Mouse (Mus musculus) neural tube, embryonic 15.5 days (tissue): ENCODE measurements at regions not wholly inside any gene's neighbourhood (a gene's known extent, or its start where the extent isn't known, plus 50 kb on each side); places are given as distances from the start of the nearest gene placed in this dataset.

Source experiments
- ATAC-seq: fragments of 200-750 bp; cut with Nextera tagmentation; 2 replicates; pipeline ENCODE4 v1.8.0; 2017; ENCODE audit warnings: mild to moderate bottlenecking, moderate TSS enrichment, moderate library complexity; ENCODE audit not compliant: low FRiP score
- H3K27ac ChIP-seq: fragments of 300-500 bp; sonication (generic); replicated peaks from 2 replicates; pipeline ENCODE4 v1.5.1; 2015; ENCODE audit warnings: mild to moderate bottlenecking, inconsistent platforms
- H3K27me3 ChIP-seq: fragments of 300-500 bp; sonication (generic); replicated peaks from 2 replicates; pipeline ENCODE4 v1.6.1; 2015; ENCODE audit warnings: inconsistent platforms
- H3K36me3 ChIP-seq: fragments of 300-500 bp; sonication (generic); 2 replicates; pipeline ENCODE4 v1.6.1; 2015; ENCODE audit warnings: inconsistent platforms
- H3K4me1 ChIP-seq: fragments of 300-500 bp; sonication (generic); 2 replicates; pipeline ENCODE4 v1.6.1; 2015; ENCODE audit warnings: inconsistent platforms
- H3K4me2 ChIP-seq: fragments of 300-500 bp; sonication (generic); 2 replicates; pipeline ENCODE4 v1.6.1; 2015; ENCODE audit warnings: inconsistent platforms, mild to moderate bottlenecking, moderate library complexity
- H3K4me3 ChIP-seq: fragments of 300-500 bp; sonication (generic); replicated peaks from 2 replicates; pipeline ENCODE4 v1.5.1; 2015; ENCODE audit warnings: mild to moderate bottlenecking, inconsistent platforms
- H3K9ac ChIP-seq: fragments of 300-500 bp; sonication (generic); replicated peaks from 2 replicates; pipeline ENCODE4 v1.6.1; 2015; ENCODE audit warnings: mild to moderate bottlenecking, inconsistent platforms
- H3K9me3 ChIP-seq: fragments of 300-500 bp; sonication (generic); replicated peaks from 2 replicates; pipeline ENCODE4 v1.6.1; 2016; ENCODE audit warnings: inconsistent platforms
- WGBS: fragments of 180-500 bp; shearing (Covaris S2); methylation state at CpG from one replicate; pipeline ENCODE4 v1.1.7; 2015; ENCODE audit warnings: mixed read lengths; 5-methylcytosine and 5-hydroxymethylcytosine counted together

GRCm38 (mm10) chr17:31779466-31779865, 76.1 kb downstream of the Sik1 start:
- Histone ChIP-seq H3K27me3 (no peaks in the 10 kb centered on the region), H3K9ac (no peak overlapping the region), H3K9me3 (no peaks in the 10 kb centered on the region), H3K27ac (no peak overlapping the region), H3K4me2 (no peak overlapping the region), H3K4me1 (peaks cover 11% of the 10 kb centered on the region), H3K36me3 (no peaks in the 10 kb centered on the region), H3K4me3 (no peak overlapping the region)
- 77% methylated on average over 3 of the region's 3 CpGs for WGBS
- ATAC-seq: no peak

GRCm38 (mm10) chr17:31782251-31782650, 73.4 kb downstream of the Sik1 start:
- H3K4me1 ChIP-seq: peaks cover 7% of the 10 kb centered on the region
- H3K4me2 ChIP-seq: no peak overlapping the region
- no peak overlapping the region for H3K4me3 ChIP-seq
- no peaks in the 10 kb centered on the region for H3K27me3 ChIP-seq
- no peaks in the 10 kb centered on the region for H3K36me3 ChIP-seq
- no peak overlapping the region for H3K27ac ChIP-seq
- WGBS: 86% methylated on average over 6 of the region's 6 CpGs
- H3K9me3 ChIP-seq: no peaks in the 10 kb centered on the region
- H3K9ac ChIP-seq: no peak overlapping the region
- no peak for ATAC-seq

GRCm38 (mm10) chr17:31783071-31783470, 72.5 kb downstream of the Sik1 start:
- no peaks in the 10 kb centered on the region for H3K27me3 ChIP-seq
- H3K36me3 ChIP-seq: no peaks in the 10 kb centered on the region
- no peaks in the 10 kb centered on the region for H3K9me3 ChIP-seq
- WGBS: 95% methylated on average over 5 of the region's 5 CpGs
- H3K4me3 ChIP-seq: no peak overlapping the region
- H3K4me2 ChIP-seq: no peak overlapping the region
- H3K4me1 ChIP-seq: no peaks in the 10 kb centered on the region
- no peak overlapping the region for H3K9ac ChIP-seq
- no peak for ATAC-seq
- no peak overlapping the region for H3K27ac ChIP-seq

GRCm38 (mm10) chr17:31788316-31788715, 67.3 kb downstream of the Sik1 start:
- Histone ChIP-seq H3K4me2 (no peak overlapping the region), H3K9me3 (no peaks in the 10 kb centered on the region), H3K4me3 (no peak overlapping the region), H3K36me3 (no peaks in the 10 kb centered on the region), H3K9ac (no peak overlapping the region), H3K4me1 (peaks cover 22% of the 10 kb centered on the region), H3K27ac (no peak overlapping the region), H3K27me3 (no peaks in the 10 kb centered on the region)
- ATAC-seq: no peak
- 87% methylated on average over 3 of the region's 3 CpGs for WGBS

DNA sequence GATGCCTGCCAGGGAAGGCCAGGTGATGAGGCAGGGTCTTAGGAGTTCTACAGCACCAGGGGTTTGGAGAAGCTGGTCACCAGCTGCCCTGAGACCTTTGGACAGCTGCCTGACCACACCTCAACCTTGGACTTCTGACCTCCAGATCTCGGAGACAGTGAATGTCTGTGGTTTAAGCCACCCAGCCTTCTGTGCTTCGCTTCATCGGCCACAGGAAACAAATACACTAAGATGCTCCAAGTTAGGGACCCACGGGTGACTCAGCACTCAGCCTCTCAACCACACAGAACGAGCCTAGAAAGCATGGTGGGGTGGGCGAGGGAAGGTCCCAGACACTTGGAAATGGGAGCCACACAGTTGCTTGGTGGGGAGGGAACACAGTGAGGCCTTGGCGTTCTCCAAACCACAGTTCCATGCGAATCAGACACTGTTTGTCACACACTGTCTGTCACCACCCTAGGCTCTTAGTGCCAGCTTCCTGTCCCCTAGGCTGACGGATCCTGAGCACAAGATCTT, 66.5 kb downstream of the Sik1 start:
- 85% methylated on average over 9 of the region's 9 CpGs for WGBS
- no peak overlapping the region for H3K4me3 ChIP-seq
- no peak overlapping the region for H3K4me2 ChIP-seq
- no peaks in the 10 kb centered on the region for H3K36me3 ChIP-seq
- no peaks in the 10 kb centered on the region for H3K27me3 ChIP-seq
- 0 out of 2 replicates have a peak overlapping the region, but pooled peaks have one; percentile 18 for H3K27ac ChIP-seq
- no peaks in the 10 kb centered on the region for H3K9me3 ChIP-seq
- H3K9ac ChIP-seq: no peak overlapping the region
- H3K4me1 ChIP-seq: peaks cover 29% of the 10 kb centered on the region
- ATAC-seq: no peak

DNA sequence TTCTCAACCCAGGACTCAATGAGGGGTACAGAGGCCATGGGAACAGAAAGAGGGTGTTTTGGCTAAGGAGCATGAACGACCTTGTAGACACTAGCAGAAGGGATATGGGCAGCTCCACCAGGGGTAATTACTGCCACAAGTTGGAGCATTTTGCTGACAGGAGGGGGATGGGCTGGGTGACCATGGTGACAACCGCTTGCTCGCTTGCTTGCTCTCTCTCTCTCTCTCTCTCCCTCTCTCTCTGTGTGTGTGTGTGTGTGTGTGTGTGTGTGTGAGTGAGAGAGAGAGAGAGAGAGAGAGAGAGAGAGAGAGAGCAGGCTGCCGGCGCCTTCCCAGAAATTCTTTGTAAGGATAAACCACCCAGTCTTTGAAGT, 65.7 kb downstream of the Sik1 start:
- Histone ChIP-seq H3K27ac (peak overlapping the region; percentile 25; the same call in 1 of the 2 replicates), H3K9ac (peak overlapping the region; percentile 24; the same call in 1 of the 2 replicates), H3K4me1 (peaks cover 29% of the 10 kb centered on the region), H3K9me3 (no peaks in the 10 kb centered on the region), H3K4me3 (no peak overlapping the region), H3K27me3 (no peaks in the 10 kb centered on the region), H3K4me2 (peak overlapping the region; percentile 27; the same call in 1 of the 2 replicates), H3K36me3 (no peaks in the 10 kb centered on the region)
- 4% methylated on average over 5 of the region's 5 CpGs for WGBS
- peak; percentile 45 for ATAC-seq

DNA sequence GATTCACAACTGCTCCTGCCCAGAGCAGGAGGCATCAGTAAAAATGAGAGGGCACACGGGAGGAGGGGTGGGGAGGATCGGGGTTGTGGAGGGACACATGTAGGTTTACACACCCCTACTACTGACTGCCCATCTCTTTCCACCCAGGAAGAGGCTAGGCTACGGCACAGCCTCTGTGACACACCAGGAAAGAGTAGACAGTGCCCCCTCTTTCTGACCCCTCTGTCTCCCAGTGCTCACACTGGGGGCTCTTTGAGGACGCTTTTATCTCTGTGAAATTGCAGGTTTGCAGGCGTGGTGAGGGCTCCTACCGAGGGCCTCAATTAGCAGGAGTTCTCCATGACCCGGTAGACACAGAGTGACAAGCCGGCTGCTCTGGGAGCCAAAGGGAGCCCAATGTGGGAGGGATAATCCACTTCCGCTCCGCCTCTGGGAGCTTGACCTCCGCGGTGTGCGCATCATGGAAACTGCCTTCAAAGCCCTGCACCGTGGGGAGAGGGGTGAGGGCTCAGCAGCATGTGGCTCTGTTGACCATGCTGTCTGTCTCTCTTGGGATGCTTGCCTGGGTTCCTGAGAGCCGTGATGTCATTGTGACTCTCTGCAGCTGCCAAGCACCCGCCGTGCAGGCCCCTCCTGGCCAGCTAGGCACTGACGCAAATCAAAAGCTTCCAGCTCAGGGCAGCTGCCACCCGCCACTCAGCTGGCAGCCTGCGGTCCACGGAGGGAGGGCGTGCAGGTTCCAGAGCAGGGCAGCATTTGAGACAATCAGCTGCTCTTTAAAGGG, 65.1 kb downstream of the Sik1 start:
- no peaks in the 10 kb centered on the region for H3K36me3 ChIP-seq
- H3K27ac ChIP-seq: peak overlapping the region; percentile 25
- ATAC-seq: peak; percentile 53; the same call in 1 of the 2 replicates
- H3K9me3 ChIP-seq: no peaks in the 10 kb centered on the region
- 7% methylated on average over 22 of the region's 22 CpGs for WGBS
- no peaks in the 10 kb centered on the region for H3K27me3 ChIP-seq
- H3K4me1 ChIP-seq: peaks cover 29% of the 10 kb centered on the region
- no peak overlapping the region for H3K4me3 ChIP-seq
- H3K9ac ChIP-seq: peak overlapping the region; percentile 24; the same call in 1 of the 2 replicates
- H3K4me2 ChIP-seq: peak overlapping the region; percentile 27

GRCm38 (mm10) chr17:31791656-31792055, 63.9 kb downstream of the Sik1 start:
- H3K9ac ChIP-seq: no peak overlapping the region
- peaks cover 29% of the 10 kb centered on the region for H3K4me1 ChIP-seq
- no peaks in the 10 kb centered on the region for H3K9me3 ChIP-seq
- no peaks in the 10 kb centered on the region for H3K27me3 ChIP-seq
- no peak overlapping the region for H3K27ac ChIP-seq
- 95% methylated on average over 17 of the region's 17 CpGs for WGBS
- no peak overlapping the region for H3K4me3 ChIP-seq
- no peaks in the 10 kb centered on the region for H3K36me3 ChIP-seq
- H3K4me2 ChIP-seq: no peak overlapping the region
- no peak for ATAC-seq

GRCm38 (mm10) chr17:31793040-31793439, 62.6 kb downstream of the Sik1 start:
- Histone ChIP-seq H3K4me1 (peaks cover 29% of the 10 kb centered on the region), H3K4me2 (no peak overlapping the region), H3K4me3 (no peak overlapping the region), H3K9me3 (no peaks in the 10 kb centered on the region), H3K27me3 (no peaks in the 10 kb centered on the region), H3K36me3 (no peaks in the 10 kb centered on the region), H3K9ac (no peak overlapping the region), H3K27ac (0 out of 2 replicates have a peak overlapping the region, but pooled peaks have one; percentile 1)
- WGBS: 81% methylated on average over 5 of the region's 5 CpGs
- ATAC-seq: no peak

DNA sequence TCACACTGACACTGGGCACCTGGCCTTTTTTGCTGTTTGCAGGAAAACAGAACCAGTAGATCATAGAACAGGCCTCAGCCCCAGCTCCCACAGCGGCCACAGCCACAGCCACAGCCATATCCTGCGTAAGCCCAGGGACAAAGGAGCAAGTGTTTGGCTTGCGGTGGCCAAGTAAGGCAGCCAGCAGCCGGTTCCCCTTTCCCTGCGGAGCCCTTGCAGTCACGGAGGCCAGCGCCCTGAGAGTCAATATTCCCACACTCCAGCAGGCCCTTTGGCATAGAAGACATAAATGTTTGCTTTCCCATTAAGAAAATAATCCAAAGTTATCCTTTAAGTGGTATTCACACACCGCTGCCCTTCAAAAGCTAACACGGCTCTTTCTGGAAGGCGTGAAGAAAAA, 62.1 kb downstream of the Sik1 start:
- Histone ChIP-seq H3K4me2 (no peak overlapping the region), H3K27me3 (no peaks in the 10 kb centered on the region), H3K9me3 (no peaks in the 10 kb centered on the region), H3K36me3 (no peaks in the 10 kb centered on the region), H3K9ac (no peak overlapping the region), H3K4me1 (peaks cover 29% of the 10 kb centered on the region), H3K4me3 (no peak overlapping the region), H3K27ac (0 out of 2 replicates have a peak overlapping the region, but pooled peaks have one; percentile 1)
- WGBS: 58% methylated on average over 10 of the region's 10 CpGs
- no peak for ATAC-seq

- Histone ChIP-seq H3K27me3 (no peaks in the 10 kb centered on the region), H3K9ac (no peak overlapping the region), H3K4me2 (no peak overlapping the region), H3K4me3 (no peak overlapping the region), H3K27ac (0 out of 2 replicates have a peak overlapping the region, but pooled peaks have one; percentile 1), H3K4me1 (peaks cover 29% of the 10 kb centered on the region), H3K36me3 (no peaks in the 10 kb centered on the region), H3K9me3 (no peaks in the 10 kb centered on the region)
- WGBS: 81% methylated on average over 4 of the region's 4 CpGs
- ATAC-seq: no peak
Measured at GRCm38 (mm10) chr17:31793964-31794363, 61.6 kb downstream of the Sik1 start.
